Mouse (Mus musculus) cortical plate, adult 2 months (tissue): Measurements from ENCODE around the gene Gins3.

Experiments used
- CTCF ChIP-seq: fragments of 200-500 bp; IDR thresholded peaks from 2 replicates; pipeline ENCODE4 v1.5.1; 2011; ENCODE audit warnings: mild to moderate bottlenecking, control low read depth, low read length; ENCODE audit not compliant: insufficient read depth; ENCODE audit errors: extremely low read depth
- POLR2A ChIP-seq: fragments of 200-500 bp; IDR thresholded peaks from 2 replicates; pipeline ENCODE4 v1.6.1; 2011; ENCODE audit warnings: mild to moderate bottlenecking, low read length, control low read depth; ENCODE audit not compliant: insufficient read depth; ENCODE audit errors: extremely low read depth

DNA sequence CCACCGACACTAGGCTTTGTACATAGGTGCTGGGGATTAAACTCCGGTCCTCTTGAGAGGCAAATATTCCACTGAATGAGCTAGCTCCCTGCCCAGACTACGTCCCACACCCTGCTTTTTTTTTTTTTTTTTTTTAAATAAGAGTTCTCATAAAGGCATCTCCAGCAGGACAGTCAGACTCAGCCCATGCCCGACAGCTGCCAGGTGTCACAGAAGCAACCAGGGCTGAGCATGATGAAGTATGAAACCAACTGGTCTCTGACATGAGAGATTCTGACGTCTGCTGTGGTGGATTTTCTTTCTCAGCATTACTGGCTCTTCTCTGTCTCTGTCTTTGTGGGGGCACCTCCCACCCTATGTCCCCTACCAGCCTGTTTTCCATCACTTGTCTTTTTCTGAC is 21.5 kb upstream of the Gins3 start:
- TF ChIP-seq CTCF (no peak), POLR2A (no peak)
